Mouse (Mus musculus) CH12.LX (cell line): ENCODE data around the gene Serpinb9.

Source experiments
- CHD2 ChIP-seq: IDR thresholded peaks from 2 replicates; pipeline ENCODE4 v1.6.1; 2011; ENCODE audit warnings: low read length, improper control_type of control experiment
- CTCF ChIP-seq, 2 experiments: IDR thresholded peaks in 1 of 2; conservative IDR thresholded peaks in 1 of 2; 2 replicates each; pipeline ENCODE4 v1.5.1; 2011 to 2012; ENCODE audit warnings: low read depth in 2 of 2, low read length in 2 of 2, improper control_type of control experiment in 1 of 2, inconsistent platforms in 1 of 2, mild to moderate bottlenecking in 1 of 2, moderate library complexity in 1 of 2
- EP300 ChIP-seq: IDR thresholded peaks from 2 replicates; pipeline ENCODE4 v1.6.1; 2011; ENCODE audit warnings: low read length, improper control_type of control experiment
- ETS1 ChIP-seq: conservative IDR thresholded peaks from 2 replicates; pipeline ENCODE4 v1.6.1; 2012; ENCODE audit warnings: low read depth, mild to moderate bottlenecking, inconsistent platforms, low read length, improper control_type of control experiment, moderate library complexity
- HCFC1 ChIP-seq: IDR thresholded peaks from 2 replicates; pipeline ENCODE4 v1.6.1; 2012; ENCODE audit warnings: low read depth, mild to moderate bottlenecking, inconsistent platforms, low read length, improper control_type of control experiment
- MXI1 ChIP-seq: IDR thresholded peaks from 2 replicates; pipeline ENCODE4 v1.6.1; 2011; ENCODE audit warnings: mild to moderate bottlenecking, low read depth, low read length, improper control_type of control experiment
- MYC ChIP-seq: IDR thresholded peaks from 2 replicates; pipeline ENCODE4 v1.6.1; 2011; ENCODE audit warnings: low read depth, mild to moderate bottlenecking, improper control_type of control experiment, low read length
- NELFE ChIP-seq: IDR thresholded peaks from 2 replicates; pipeline ENCODE4 v1.6.1; 2011; ENCODE audit warnings: low read depth, low read length, improper control_type of control experiment
- POLR2A ChIP-seq: IDR thresholded peaks from 2 replicates; pipeline ENCODE4 v1.6.1; 2011; ENCODE audit warnings: low read depth, mild to moderate bottlenecking, improper control_type of control experiment, low read length
- POLR2AphosphoS2 ChIP-seq: IDR thresholded peaks from 2 replicates; pipeline ENCODE4 v1.6.1; 2011; ENCODE audit warnings: low read depth, low read length, improper control_type of control experiment
- UBTF ChIP-seq: IDR thresholded peaks from 2 replicates; pipeline ENCODE4 v1.6.1; 2012; ENCODE audit warnings: low read depth, mild to moderate bottlenecking, inconsistent platforms, low read length, improper control_type of control experiment, moderate library complexity
- ZKSCAN1 ChIP-seq: IDR thresholded peaks from 2 replicates; pipeline ENCODE4 v1.6.1; 2012; ENCODE audit warnings: low read depth, inconsistent platforms, low read length, improper control_type of control experiment, borderline replicate concordance

DNA sequence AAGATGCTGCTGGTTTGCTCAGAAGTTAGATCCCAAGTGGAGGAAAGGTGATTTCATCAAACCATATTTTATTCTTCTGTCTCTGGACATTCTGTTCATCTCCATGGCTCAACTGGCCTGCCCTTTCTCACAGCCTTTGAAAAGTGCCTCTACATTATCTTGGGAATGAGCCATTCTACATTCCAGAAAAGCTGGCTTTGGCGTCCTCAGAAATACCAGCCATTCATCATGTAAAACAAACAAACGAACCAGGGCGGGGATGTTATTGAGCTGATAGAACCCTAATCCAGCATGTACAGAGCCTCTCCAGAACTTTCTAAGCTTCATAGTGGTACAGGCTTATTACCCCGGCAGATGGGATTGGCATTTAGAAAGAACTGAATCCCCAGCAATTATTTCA, 45.1 kb upstream of the Serpinb9 start:
- TF ChIP-seq EP300 = no peak
- TF ChIP-seq CTCF (conservative IDR thresholded peaks at IDR 0.05 in 1 of 2, IDR thresholded peaks at IDR 0.05 in 1 of 2; ENCODE audit: low read depth in 2 of 2, low read length in 2 of 2) = no peak
- TF ChIP-seq MYC = no peak
- no peak for TF ChIP-seq POLR2A
- no peak for TF ChIP-seq ETS1
- TF ChIP-seq HCFC1 = no peak
- no peak for TF ChIP-seq UBTF
- no peak for TF ChIP-seq CHD2
- no peak for TF ChIP-seq ZKSCAN1
- no peak for TF ChIP-seq NELFE
- TF ChIP-seq MXI1 = no peak
- no peak for TF ChIP-seq POLR2AphosphoS2
